Mouse (Mus musculus) embryo, embryonic 11 days (tissue): Measurements from ENCODE around the gene Lrrc39.
A peak's percentile ranks its signal among the peaks of the same experiment; 100 is the strongest.
"Not testable (repeated sequence)": the region's sequence is repeated elsewhere in the genome, so short reads cannot be mapped to it uniquely, and the experiment has no call there.

Source experiments
- DNase-seq: peaks from one replicate; pipeline ENCODE4 v3.0.0-alpha.2; 2015

The Lrrc39 gene

GRCm38 (mm10) chr3:116562408-116563094 lies at the start of gene Lrrc39:
Gene Lrrc39 (plus strand): TSS chr3:116562973.
- DNase-seq: peak; percentile 3

- no peak for DNase-seq
These were observed 42.5 kb upstream of the Lrrc39 start for GRCm38 (mm10) chr3:116520141-116520761.

GRCm38 (mm10) chr3:116529741-116530140 lies 33.0 kb upstream of the Lrrc39 start:
- DNase-seq: no peak

GRCm38 (mm10) chr3:116530826-116531225 lies 31.9 kb upstream of the Lrrc39 start:
- DNase-seq: no peak

GRCm38 (mm10) chr3:116536428-116537199 lies 26.2 kb upstream of the Lrrc39 start:
- peak; percentile 47 for DNase-seq

- peak; percentile 18 for DNase-seq
These were observed 25.6 kb upstream of the Lrrc39 start for GRCm38 (mm10) chr3:116537200-116537573.

- no peak for DNase-seq
These were observed 20.7 kb upstream of the Lrrc39 start for GRCm38 (mm10) chr3:116542070-116542469.

GRCm38 (mm10) chr3:116542532-116542931 lies 20.2 kb upstream of the Lrrc39 start:
- DNase-seq: no peak

- DNase-seq: no peak
These were observed 15.3 kb upstream of the Lrrc39 start for GRCm38 (mm10) chr3:116547430-116547829.

GRCm38 (mm10) chr3:116551362-116551761 lies 11.4 kb upstream of the Lrrc39 start:
- DNase-seq: no peak

- not testable (repeated sequence) for DNase-seq
These were observed 1.5 kb upstream of the Lrrc39 start for GRCm38 (mm10) chr3:116561315-116561714.

- DNase-seq: no peak
These were observed 321 bp downstream of the Lrrc39 start for GRCm38 (mm10) chr3:116563095-116563492.

- DNase-seq: no peak
These were observed 7.9 kb downstream of the Lrrc39 start for GRCm38 (mm10) chr3:116570628-116571027.

GRCm38 (mm10) chr3:116577286-116577685 lies 14.5 kb downstream of the Lrrc39 start:
- DNase-seq: peak; percentile 16

GRCm38 (mm10) chr3:116582201-116582600 lies 19.4 kb downstream of the Lrrc39 start:
- DNase-seq: no peak

GRCm38 (mm10) chr3:116594076-116594727 lies 31.4 kb downstream of the Lrrc39 start:
- DNase-seq: peak; percentile 71

- DNase-seq: peak; percentile 98
These were observed 32.2 kb downstream of the Lrrc39 start, which contains the start of gene Sass6 for GRCm38 (mm10) chr3:116594728-116595602. Gene Sass6 (plus strand): TSS chr3:116594982.

- peak; percentile 24 for DNase-seq
These were observed 32.8 kb downstream of the Lrrc39 start for GRCm38 (mm10) chr3:116595603-116595991.

- DNase-seq: no peak
These were observed 36.9 kb downstream of the Lrrc39 start for GRCm38 (mm10) chr3:116599705-116600104.

GRCm38 (mm10) chr3:116601005-116601404 lies 38.2 kb downstream of the Lrrc39 start:
- DNase-seq: no peak

GRCm38 (mm10) chr3:116601781-116602180 lies 39.0 kb downstream of the Lrrc39 start:
- DNase-seq: no peak

GRCm38 (mm10) chr3:116604570-116604969 lies 41.8 kb downstream of the Lrrc39 start:
- DNase-seq: no peak
